Mouse (Mus musculus): ENCODE results near the gene Angpt4.

DNA sequence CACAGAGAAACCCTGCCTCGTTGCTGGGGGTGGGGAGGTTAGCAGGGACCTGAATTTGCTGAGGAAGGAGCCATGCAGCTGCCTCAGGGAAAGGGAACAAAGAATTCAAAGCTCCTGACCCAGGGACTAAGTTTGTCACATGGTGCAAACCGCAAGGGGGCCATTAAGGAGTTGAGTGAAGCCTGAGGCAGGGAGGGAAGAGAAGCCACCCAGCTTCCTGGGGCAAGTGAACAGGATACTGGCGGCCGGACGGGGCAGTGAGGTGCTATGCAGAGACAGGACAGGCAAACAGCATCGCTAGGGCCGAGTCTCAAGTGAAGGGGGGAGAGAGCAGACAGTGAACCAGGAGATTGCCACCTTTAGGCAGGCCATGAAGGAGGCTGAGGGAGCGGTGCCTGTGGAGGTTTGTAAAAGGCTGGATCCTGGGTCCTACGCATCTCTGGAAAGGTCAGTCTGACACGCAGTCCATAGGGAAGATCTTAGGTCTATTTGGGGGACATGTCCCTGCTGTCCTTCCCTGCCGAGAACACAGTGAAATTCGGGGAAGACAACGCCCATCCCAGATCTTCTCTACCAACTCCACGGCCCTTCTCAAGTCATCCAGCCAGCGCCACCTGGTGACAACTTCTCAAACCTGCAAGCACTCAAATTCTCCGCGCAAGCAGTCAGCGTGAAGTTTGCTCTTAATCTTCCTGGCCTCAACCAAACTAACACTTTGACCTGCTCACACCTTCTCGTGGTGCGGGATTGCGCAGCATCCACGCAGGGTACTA, 83.5 kb downstream of the Angpt4 start:
- TF ChIP-seq CTCF (IDR thresholded peaks at IDR 0.05) (peak; percentile 93), POLR2A (IDR thresholded peaks at IDR 0.05; ENCODE audit: insufficient read depth, low read depth, low read length) (no peak)

Measured in heart, adult 2 months (tissue).